Mouse (Mus musculus): ENCODE results near the gene Hgd.

- TF ChIP-seq POLR2A (IDR thresholded peaks at IDR 0.05; ENCODE audit: borderline replicate concordance, extremely low read depth, low read depth, low read length), result no peak
- no peak for TF ChIP-seq CTCF (IDR thresholded peaks at IDR 0.05; ENCODE audit: insufficient read depth, low read length)
These were observed 36.2 kb downstream of the Hgd start for GRCm38 (mm10) chr16:37616104-37616503.
